Mouse (Mus musculus) embryonic fibroblast, embryonic 13.5 days (primary cell): ENCODE results near the gene Nim1k. TPM values are rescaled to one million over a fixed set of nuclear protein-coding genes. Genes with fewer than 3 reads are reported as not detected.
"Not testable (repeated sequence)": the region's sequence is repeated elsewhere in the genome, so short reads cannot be mapped to it uniquely, and the experiment has no call there.

Experiments
- H3K27ac ChIP-seq: 2 replicates; pipeline ENCODE4 v1.5.1; 2012; ENCODE audit warnings: low read length, control low read depth, inconsistent platforms; ENCODE audit not compliant: insufficient read depth
- H3K4me1 ChIP-seq: 2 replicates; pipeline ENCODE4 v1.6.1; 2011; ENCODE audit warnings: low read length; ENCODE audit not compliant: control insufficient read depth, insufficient read depth
- H3K4me3 ChIP-seq: 2 replicates; pipeline ENCODE4 v1.5.1; 2011; ENCODE audit warnings: mild to moderate bottlenecking, control low read depth, low read length; ENCODE audit not compliant: insufficient read depth
- CTCF ChIP-seq: IDR thresholded peaks from 2 replicates; pipeline ENCODE4 v1.5.1; 2011; ENCODE audit warnings: mild to moderate bottlenecking, control low read depth, low read length, moderate library complexity, borderline replicate concordance; ENCODE audit not compliant: insufficient read depth
- POLR2A ChIP-seq: IDR thresholded peaks from 2 replicates; pipeline ENCODE4 v1.6.1; 2011; ENCODE audit warnings: low read depth, mild to moderate bottlenecking, control low read depth, low read length, moderate library complexity
- polyA plus RNA-seq: library from polyadenylated mRNA; stranded (reverse); fragments of >200 nt; gene quantifications from 2 replicates; pipeline ENCODE4 v1.2.4, GENCODE M21; 2011; ENCODE audit warnings: low read depth; ENCODE audit not compliant: missing spikeins, insufficient read length

Gene Nim1k
- polyA plus RNA-seq, 1 experiment, result 1.9 TPM

GRCm38 (mm10) chr13:119690876-119691620 lies 64.6 kb downstream of the Nim1k start:
- Histone ChIP-seq H3K27ac (peak overlapping the region; percentile 81), H3K4me1 (no peaks in the 10 kb centered on the region), H3K4me3 (peak overlapping the region; percentile 95)
- no peak for TF ChIP-seq POLR2A

- Histone ChIP-seq H3K4me1 (no peaks in the 10 kb centered on the region), H3K27ac (peak within 1 kb of the TSS; percentile 81), H3K4me3 (peak within 1 kb of the TSS; percentile 95)
- peak; percentile 94 for TF ChIP-seq POLR2A
- TF ChIP-seq CTCF, result no peak
Measured at GRCm38 (mm10) chr13:119690039-119690728, 65.5 kb downstream of the Nim1k start, which contains the start of gene Hmgcs1. Gene Hmgcs1 (plus strand): TSS chr13:119690379.

GRCm38 (mm10) chr13:119689709-119690038 lies 66.0 kb downstream of the Nim1k start:
- TF ChIP-seq POLR2A, result no peak
- TF ChIP-seq CTCF, result no peak
- Histone ChIP-seq H3K4me1 (no peaks in the 10 kb centered on the region; the same call in 1 of the 2 replicates), H3K4me3 (no peak overlapping the region), H3K27ac (no peak overlapping the region; the same call in 1 of the 2 replicates)

GRCm38 (mm10) chr13:119684416-119685177 lies 71.1 kb downstream of the Nim1k start:
- TF ChIP-seq POLR2A (no peak), CTCF (no peak)
- Histone ChIP-seq H3K4me1 (no peaks in the 10 kb centered on the region; the same call in 1 of the 2 replicates), H3K27ac (no peak overlapping the region), H3K4me3 (no peak overlapping the region)

GRCm38 (mm10) chr13:119681161-119681560 lies 74.5 kb downstream of the Nim1k start:
- H3K4me1 ChIP-seq, result no peaks in the 10 kb centered on the region; the same call in 1 of the 2 replicates
- H3K4me3 ChIP-seq, result no peak overlapping the region
- no peak overlapping the region for H3K27ac ChIP-seq
- no peak for TF ChIP-seq POLR2A
- TF ChIP-seq CTCF, result no peak

GRCm38 (mm10) chr13:119679721-119680120 lies 76.0 kb downstream of the Nim1k start:
- Histone ChIP-seq H3K27ac (no peak overlapping the region), H3K4me1 (no peaks in the 10 kb centered on the region; the same call in 1 of the 2 replicates), H3K4me3 (no peak overlapping the region)
- TF ChIP-seq CTCF, result no peak
- no peak for TF ChIP-seq POLR2A

GRCm38 (mm10) chr13:119678794-119679193 lies 76.9 kb downstream of the Nim1k start:
- no peak for TF ChIP-seq CTCF
- TF ChIP-seq POLR2A, result no peak
- no peak overlapping the region for H3K27ac ChIP-seq
- H3K4me1 ChIP-seq, result no peaks in the 10 kb centered on the region
- no peak overlapping the region for H3K4me3 ChIP-seq

GRCm38 (mm10) chr13:119661420-119661819 lies 94.3 kb downstream of the Nim1k start:
- not testable (repeated sequence) for H3K4me1 ChIP-seq, H3K4me3 ChIP-seq, H3K27ac ChIP-seq

Other genes starting within 250 kb of the Nim1k start
- gene Ccl28, start 132.1 kb downstream of the Nim1k start, polyA plus RNA-seq, result 1.7 and 1.9 TPM in 2 replicates
- 166 and 168 TPM in 2 replicates for gene Hmgcs1, start 65.5 kb downstream of the Nim1k start, polyA plus RNA-seq
- 57.8 and 64.5 TPM in 2 replicates for gene Zfp131, start 35.0 kb upstream of the Nim1k start, polyA plus RNA-seq
- not detected in 2 replicates for gene AF067063, start 74.3 kb upstream of the Nim1k start, polyA plus RNA-seq
- gene D13Ertd608e, start 80.1 kb upstream of the Nim1k start, polyA plus RNA-seq, result not detected in 2 replicates
- not detected in 2 replicates for gene Tcstv1, start 138.9 kb upstream of the Nim1k start, polyA plus RNA-seq
- not detected in 2 replicates for gene Gm21761, start 173.4 kb upstream of the Nim1k start, polyA plus RNA-seq
- gene B020031M17Rik, start 194.9 kb upstream of the Nim1k start, polyA plus RNA-seq, result not detected in 2 replicates